Mouse (Mus musculus) intestine, postnatal 0 days (tissue): ENCODE data around the gene Gm40193. TPM values are rescaled to one million over a fixed set of nuclear protein-coding genes. Genes with fewer than 3 reads are reported as not detected.

Source experiments
- ATAC-seq: fragments of 200-750 bp; cut with Nextera tagmentation; 2 replicates; pipeline ENCODE4 v1.8.0; 2017; ENCODE audit warnings: mild to moderate bottlenecking, moderate TSS enrichment, moderate library complexity
- H3K27ac ChIP-seq: fragments of 300-500 bp; sonication (generic); 2 replicates; pipeline ENCODE4 v1.5.1; 2014; ENCODE audit warnings: mild to moderate bottlenecking, low read depth, low read length, moderate library complexity
- H3K27me3 ChIP-seq: fragments of 300-500 bp; sonication (generic); replicated peaks from 2 replicates; pipeline ENCODE4 v1.6.1; 2014; ENCODE audit warnings: low read length, mixed read lengths; ENCODE audit not compliant: control insufficient read depth, insufficient read depth
- H3K36me3 ChIP-seq: fragments of 300-500 bp; sonication (generic); 2 replicates; pipeline ENCODE4 v1.6.1; 2014; ENCODE audit warnings: mild to moderate bottlenecking, moderate library complexity; ENCODE audit not compliant: control insufficient read depth, insufficient read depth
- H3K4me1 ChIP-seq: fragments of 300-500 bp; sonication (generic); replicated peaks from 2 replicates; pipeline ENCODE4 v1.6.1; 2014; ENCODE audit warnings: antibody characterized with exemption, low read length, mixed read lengths; ENCODE audit not compliant: control insufficient read depth, insufficient read depth
- H3K4me2 ChIP-seq: fragments of 300-500 bp; sonication (generic); replicated peaks from 2 replicates; pipeline ENCODE4 v1.6.1; 2014; ENCODE audit warnings: low read depth, mild to moderate bottlenecking, moderate library complexity
- H3K4me3 ChIP-seq: fragments of 300-500 bp; sonication (generic); 2 replicates; pipeline ENCODE4 v1.5.1; 2014; ENCODE audit warnings: low read depth, low read length
- H3K9ac ChIP-seq: fragments of 300-500 bp; sonication (generic); 2 replicates; pipeline ENCODE4 v1.6.1; 2014; ENCODE audit warnings: mild to moderate bottlenecking, low read depth, low read length
- H3K9me3 ChIP-seq: fragments of 300-500 bp; sonication (generic); 2 replicates; pipeline ENCODE4 v1.6.1; 2016; ENCODE audit warnings: mixed run types; ENCODE audit not compliant: control insufficient read depth
- CTCF ChIP-seq: sonication (generic); IDR thresholded peaks from 2 replicates; pipeline ENCODE4 v1.5.1; 2016; ENCODE audit warnings: low read depth, mild to moderate bottlenecking, control low read depth, antibody characterized with exemption, moderate library complexity
- WGBS: fragments of 180-500 bp; shearing (Covaris S2); extraction: QIAGEN DNeasy Blood & Tissue Kit; methylation state at CpG from one replicate; pipeline ENCODE4 v1.1.7; 2014; 5-methylcytosine and 5-hydroxymethylcytosine counted together
- polyA plus RNA-seq: library from polyadenylated mRNA; unstranded; fragments of >200 nt; fragmentation: Nextera tagmentation; extraction: Ambion mirVana; gene quantifications from 2 replicates; pipeline ENCODE4 v1.2.1, GENCODE M21; 2015

Gm40193 gene
- polyA plus RNA-seq, 1 experiment from 2014 or later = not detected

GRCm38 (mm10) chr11:70506962-70507515 lies 25.7 kb downstream of the Gm40193 start:
- Histone ChIP-seq H3K4me3 (no peak overlapping the region), H3K27ac (no peak overlapping the region), H3K9me3 (no peaks in the 10 kb centered on the region), H3K9ac (no peak overlapping the region), H3K36me3 (peaks cover 3% of the 10 kb centered on the region; the same call in 1 of the 2 replicates), H3K27me3 (no peaks in the 10 kb centered on the region), H3K4me2 (no peak overlapping the region), H3K4me1 (0 out of 2 replicates have a peak, but pooled peaks cover 2% of the 10 kb centered on the region)
- WGBS = 66% methylated on average over 7 of the region's 7 CpGs
- ATAC-seq = no peak
- TF ChIP-seq CTCF = no peak

GRCm38 (mm10) chr11:70506385-70506784 lies 26.4 kb downstream of the Gm40193 start:
- Histone ChIP-seq H3K36me3 (peaks cover 3% of the 10 kb centered on the region; the same call in 1 of the 2 replicates), H3K9me3 (no peaks in the 10 kb centered on the region), H3K27ac (no peak overlapping the region), H3K4me2 (peak overlapping the region; percentile 65), H3K4me3 (peak overlapping the region; percentile 47; the same call in 1 of the 2 replicates), H3K27me3 (no peaks in the 10 kb centered on the region), H3K4me1 (0 out of 2 replicates have a peak, but pooled peaks cover 2% of the 10 kb centered on the region), H3K9ac (no peak overlapping the region)
- 0 out of 2 replicates have a peak, but pooled peaks have one; percentile 18 for ATAC-seq
- peak; percentile 89 for TF ChIP-seq CTCF
- WGBS = 11% methylated on average over 4 of the region's 4 CpGs

GRCm38 (mm10) chr11:70504970-70505369 lies 27.8 kb downstream of the Gm40193 start, which contains the start of gene Tm4sf5:
Gene Tm4sf5, plus strand, starts transcription at chr11:70505244.
- ATAC-seq = peak; percentile 90
- Histone ChIP-seq H3K9ac (peak within 1 kb of the TSS; percentile 55), H3K36me3 (no peaks in the 10 kb centered on the region), H3K27me3 (no peaks in the 10 kb centered on the region), H3K4me1 (0 out of 2 replicates have a peak, but pooled peaks cover 2% of the 10 kb centered on the region), H3K27ac (peak within 1 kb of the TSS; percentile 88), H3K9me3 (no peaks in the 10 kb centered on the region), H3K4me3 (peak within 1 kb of the TSS; percentile 47), H3K4me2 (peak within 1 kb of the TSS; percentile 65)
- 33% methylated on average over 9 of the region's 9 CpGs for WGBS
- TF ChIP-seq CTCF = no peak

GRCm38 (mm10) chr11:70502018-70502417 lies 30.7 kb downstream of the Gm40193 start:
- H3K4me3 ChIP-seq = no peak overlapping the region
- H3K4me2 ChIP-seq = no peak overlapping the region
- TF ChIP-seq CTCF = no peak
- no peaks in the 10 kb centered on the region for H3K9me3 ChIP-seq
- H3K27me3 ChIP-seq = no peaks in the 10 kb centered on the region
- no peak overlapping the region; the same call in 1 of the 2 replicates for H3K27ac ChIP-seq
- ATAC-seq = no peak
- no peak overlapping the region for H3K9ac ChIP-seq
- 0 out of 2 replicates have a peak, but pooled peaks cover 2% of the 10 kb centered on the region for H3K4me1 ChIP-seq
- H3K36me3 ChIP-seq = no peaks in the 10 kb centered on the region
- WGBS = 28% methylated on average over 3 of the region's 3 CpGs

- Histone ChIP-seq H3K36me3 (no peaks in the 10 kb centered on the region), H3K4me2 (no peak overlapping the region), H3K9me3 (no peaks in the 10 kb centered on the region), H3K9ac (no peak overlapping the region), H3K27me3 (no peaks in the 10 kb centered on the region), H3K4me1 (no peaks in the 10 kb centered on the region), H3K27ac (no peak overlapping the region), H3K4me3 (no peak overlapping the region)
- ATAC-seq = peak; percentile 53
- TF ChIP-seq CTCF = no peak
- 35% methylated on average over 1 of the region's 1 CpGs for WGBS
Measured at GRCm38 (mm10) chr11:70500476-70500812, 32.3 kb downstream of the Gm40193 start.

- H3K4me1 ChIP-seq = no peaks in the 10 kb centered on the region
- no peak overlapping the region for H3K4me3 ChIP-seq
- TF ChIP-seq CTCF = peak; percentile 71
- 51% methylated on average over 14 of the region's 14 CpGs for WGBS
- H3K27ac ChIP-seq = peak overlapping the region; percentile 60
- peak; percentile 2; the same call in 1 of the 2 replicates for ATAC-seq
- H3K9ac ChIP-seq = no peak overlapping the region
- no peaks in the 10 kb centered on the region for H3K9me3 ChIP-seq
- H3K27me3 ChIP-seq = no peaks in the 10 kb centered on the region
- no peak overlapping the region for H3K4me2 ChIP-seq
- no peaks in the 10 kb centered on the region for H3K36me3 ChIP-seq
Measured at GRCm38 (mm10) chr11:70499566-70500475, 32.9 kb downstream of the Gm40193 start.
